Mouse (Mus musculus) monocyte, adult 5-6 weeks (primary cell): Measurements from ENCODE around the gene Vmn1r10. TPM values are rescaled to one million over a fixed set of nuclear protein-coding genes. Genes with fewer than 3 reads are reported as not detected.

ENCODE experiments used
- ATAC-seq: fragments of 153-309, 156-312 bp; replicated peaks from 2 replicates; pipeline ENCODE4 v1.8.0; 2017; ENCODE audit warnings: mild to moderate bottlenecking; ENCODE audit not compliant: low TSS enrichment, insufficient number of reproducible peaks, severe bottlenecking, poor library complexity, low FRiP score
- total RNA-seq: library from RNA; stranded (forward); fragments of 200-1000, 200-491, 200-594 nt; gene quantifications from 3 replicates; pipeline ENCODE4 v1.2.3, GENCODE M21; 2017

The Vmn1r10 gene
- not detected in 3 replicates for total RNA-seq

DNA sequence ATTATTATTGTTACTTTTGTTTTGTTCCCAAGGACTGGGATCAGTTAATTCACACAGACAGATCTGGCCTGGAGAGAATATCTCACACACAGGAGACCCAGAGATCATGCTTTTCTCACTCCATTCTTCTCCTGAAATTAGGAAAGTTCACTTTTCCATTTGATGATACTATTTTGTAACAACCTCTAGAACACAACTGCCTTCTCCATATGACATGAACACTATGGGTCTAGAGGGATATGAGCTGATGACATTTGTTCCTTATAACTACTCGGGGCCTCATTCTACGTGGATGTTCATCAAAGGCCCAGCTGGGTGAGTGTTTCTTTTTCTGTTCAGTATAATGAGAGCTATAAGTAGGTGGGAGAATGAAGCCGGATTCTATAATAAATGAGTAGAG is at the start of gene Vmn1r10:
Vmn1r10 (plus strand) TSS at position 301 of the 400 bp plus-strand sequence.
- no peak for ATAC-seq

- ATAC-seq = no peak
Measured at GRCm38 (mm10) chr6:57063730-57064129, 45.5 kb upstream of the Vmn1r10 start.

- ATAC-seq = no peak
Measured at GRCm38 (mm10) chr6:57066487-57066886, 42.8 kb upstream of the Vmn1r10 start, which contains the start of gene Vmn1r9. Vmn1r9 (plus strand) TSS chr6:57066787.

- ATAC-seq = no peak
Measured at GRCm38 (mm10) chr6:57106358-57106757, 2.9 kb upstream of the Vmn1r10 start.

- ATAC-seq = no peak
Measured at GRCm38 (mm10) chr6:57133155-57133554, 23.9 kb downstream of the Vmn1r10 start, which contains the start of gene Vmn1r11. Vmn1r11 (plus strand) TSS chr6:57133455.

DNA sequence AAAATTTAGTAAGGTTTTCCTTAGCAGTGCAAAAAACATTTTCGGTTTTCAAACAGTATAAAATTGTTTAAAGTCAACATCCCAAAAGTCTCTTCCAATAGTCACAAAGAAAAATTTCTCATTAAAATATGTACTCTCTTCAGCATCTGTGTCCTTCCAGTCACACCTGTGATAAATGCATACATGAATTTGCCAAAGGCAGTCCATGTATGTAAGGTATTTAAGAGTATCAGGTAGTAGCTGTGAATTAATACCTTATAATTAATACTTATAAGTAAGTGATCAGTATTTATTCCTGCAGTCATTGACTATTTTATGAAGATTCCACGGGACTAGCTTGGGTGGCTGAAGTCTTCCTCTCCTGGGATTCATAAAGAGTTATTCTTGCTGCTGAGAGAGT is 47.4 kb downstream of the Vmn1r10 start, which contains the start of gene Vmn1r12:
Vmn1r12 (plus strand) TSS at position 301 of the 400 bp plus-strand sequence.
- no peak for ATAC-seq

Other genes starting within 250 kb of the Vmn1r10 start
- gene Nt5c3, start 185.5 kb upstream of the Vmn1r10 start, total RNA-seq = 38.6 to 88.2 TPM (median 56.0 TPM) in 3 replicates
- gene Vmn1r4, start 185.4 kb upstream of the Vmn1r10 start, total RNA-seq = 0.19 TPM in 2 of 3 replicates, not detected in the other
- not detected in 3 replicates for gene Vmn1r5, start 139.2 kb upstream of the Vmn1r10 start, total RNA-seq
- not detected in 3 replicates for gene Vmn1r6, start 112.2 kb upstream of the Vmn1r10 start, total RNA-seq
- 0.58 TPM in 1 of 3 replicates, not detected in the others for gene Vmn1r7, start 84.1 kb upstream of the Vmn1r10 start, total RNA-seq
- gene Vmn1r8, start 77.2 kb upstream of the Vmn1r10 start, total RNA-seq = not detected in 3 replicates
- not detected in 3 replicates for gene Vmn1r9, start 42.7 kb upstream of the Vmn1r10 start, total RNA-seq
- not detected in 3 replicates for gene Vmn1r11, start 24.0 kb downstream of the Vmn1r10 start, total RNA-seq
- not detected in 3 replicates for gene Vmn1r12, start 47.5 kb downstream of the Vmn1r10 start, total RNA-seq
- 0.10 TPM in 1 of 3 replicates, not detected in the others for gene Vmn1r13, start 93.8 kb downstream of the Vmn1r10 start, total RNA-seq
- gene Vmn1r14, start 122.2 kb downstream of the Vmn1r10 start, total RNA-seq = not detected in 3 replicates
- not detected in 3 replicates for gene Vmn1r15, start 148.5 kb downstream of the Vmn1r10 start, total RNA-seq
- not detected in 3 replicates for gene Vmn1r16, start 220.0 kb downstream of the Vmn1r10 start, total RNA-seq